9 mouse cellular contexts compared by ENCODE assay signal in the genomic region with DNA sequence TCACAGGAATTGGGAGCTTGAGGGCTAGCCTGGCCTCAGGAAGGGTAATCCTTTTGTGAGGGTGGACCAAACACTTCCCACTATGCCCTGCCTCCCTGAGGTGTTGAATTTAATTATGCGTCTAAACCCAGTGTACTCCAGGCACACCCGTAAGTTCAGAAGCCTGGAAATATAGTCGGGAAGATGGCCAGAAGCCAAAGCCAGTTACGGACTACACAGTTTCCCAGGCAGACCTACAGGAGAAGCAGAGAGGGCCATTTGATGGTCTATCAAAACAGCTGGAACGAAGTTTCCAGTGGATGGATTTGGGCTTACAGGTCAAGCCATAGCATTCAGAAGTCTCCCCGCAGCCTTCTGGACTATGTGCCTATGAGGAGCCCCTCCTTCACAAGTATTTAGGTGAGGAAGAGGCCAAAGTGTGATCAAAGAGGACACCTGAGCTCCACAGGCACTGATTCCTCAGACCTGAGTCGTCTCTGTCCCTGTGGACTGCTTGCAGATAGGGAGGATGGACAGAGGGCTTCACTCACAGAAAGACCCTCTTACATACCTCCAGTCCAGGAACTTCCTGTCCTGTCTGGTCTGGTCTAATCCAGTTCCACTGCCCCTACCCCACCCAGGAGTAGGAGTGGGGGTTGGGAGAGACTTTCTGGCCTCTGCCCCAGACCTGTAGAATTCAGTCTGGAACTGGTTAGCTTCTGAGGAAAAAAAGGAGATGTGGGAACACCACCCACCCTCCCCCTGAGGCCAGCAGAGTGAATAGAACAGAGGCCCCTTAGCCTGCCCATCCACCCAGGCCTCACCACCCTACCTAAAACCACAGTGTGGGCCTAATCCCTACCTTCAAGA. TPM values are rescaled to one million over a fixed set of nuclear protein-coding genes. Genes with fewer than 3 reads are reported as not detected.
DNase-seq lines count a peak whose midpoint lies in the region; ATAC-seq lines count a peak whose summit lies in the region.
"Had no signal": no experiment of that assay in that cellular context is flagged by ENCODE, and none has a peak within 500 bp of the region (broad histone marks: within the 10 kb centered on the region; RNA-seq: fewer than 3 reads in every experiment).

No protein-coding gene starts in this region.

- H3K4me3 ChIP-seq in heart, embryonic 13.5 days: no peak overlapping the region
- no peak overlapping the region for H3K4me3 ChIP-seq in limb, embryonic 11.5 days (ENCODE audit: low read depth, low read length)

- DNase-seq in lung, postnatal 10 days: peak; percentile 31
- DNase-seq in lung, postnatal 36 days: no peak
- peak; percentile 47 for DNase-seq in limb, embryonic 11.5 days (ENCODE audit: low spot score)
- peak; percentile 76 for DNase-seq in yolk sac, embryonic 10.5 days (ENCODE audit: low spot score)
- no peak for DNase-seq in retina, embryonic 14.5 days (ENCODE audit: low spot score)
- DNase-seq in adrenal gland, postnatal 25 days: no peak
- DNase-seq in left cerebral cortex, postnatal 10 days (ENCODE audit: extremely low spot score in 1 of 2, low spot score in 2 of 2): no peak

- no peaks in the 10 kb centered on the region for H3K27me3 ChIP-seq in heart, embryonic 13.5 days (replicated peaks)
- no peaks in the 10 kb centered on the region for H3K27me3 ChIP-seq in limb, embryonic 11.5 days (ENCODE audit: control insufficient read depth, insufficient read depth, low read length)

- H3K36me3 ChIP-seq in heart, embryonic 13.5 days: peaks cover 50% of the 10 kb centered on the region
- peaks cover 16% of the 10 kb centered on the region for H3K36me3 ChIP-seq in limb, embryonic 11.5 days (ENCODE audit: control insufficient read depth, insufficient read depth, low read length)

- peak overlapping the region; percentile 99 for H3K27ac ChIP-seq in heart, embryonic 13.5 days (replicated peaks)
- H3K27ac ChIP-seq in limb, embryonic 11.5 days (replicated peaks; ENCODE audit: low read depth, low read length): peak overlapping the region; percentile 58; the same call in 1 of the 2 replicates

- H3K4me2 ChIP-seq in heart, embryonic 13.5 days: 0 out of 2 replicates have a peak overlapping the region, but pooled peaks have one; percentile 55
- no peak overlapping the region for H3K4me2 ChIP-seq in limb, embryonic 11.5 days (ENCODE audit: low read depth, severe bottlenecking)

- intact Hi-C loops in left cerebral cortex, postnatal 10 days (cut with DNase I): loop anchor here (5.0 kb wide), 1 partner anchor 83 kb away; no protein-coding TSS in a partner anchor

- H3K9ac ChIP-seq in heart, embryonic 13.5 days: peak overlapping the region; percentile 75
- no peak overlapping the region for H3K9ac ChIP-seq in limb, embryonic 11.5 days (ENCODE audit: low read length)

- WGBS in heart, embryonic 13.5 days: 49% methylated on average over 7 of the region's 7 CpGs
- 74% methylated on average over 7 of the region's 7 CpGs for WGBS in limb, embryonic 11.5 days

- H3K9me3 ChIP-seq in heart, embryonic 13.5 days: no peaks in the 10 kb centered on the region
- no peaks in the 10 kb centered on the region for H3K9me3 ChIP-seq in limb, embryonic 11.5 days (ENCODE audit: control insufficient read depth, low read length)

- H3K4me1 ChIP-seq in heart, embryonic 13.5 days: peaks cover 76% of the 10 kb centered on the region
- peaks cover 14% of the 10 kb centered on the region for H3K4me1 ChIP-seq in limb, embryonic 11.5 days (ENCODE audit: control insufficient read depth, insufficient read depth, low read length)

- ATAC-seq in heart, embryonic 13.5 days (ENCODE audit: extremely low read depth, insufficient number of reproducible peaks, low FRiP score, low TSS enrichment): no peak
- ATAC-seq in limb, embryonic 11.5 days (ENCODE audit: insufficient number of reproducible peaks, low FRiP score, low TSS enrichment, low read depth): peak; percentile 27

RNA-seq across cellular contexts. Expression of gene Phyhd1, which starts 1.1 kb away (rescaled TPM):
- 7.0 and 8.2 TPM in 2 replicates for polyA plus RNA-seq in heart, embryonic 13.5 days (2015; fragmentation: Nextera tagmentation; extraction: Ambion mirVana)
- polyA plus RNA-seq in limb, embryonic 11.5 days (2014; fragmentation: Nextera tagmentation; extraction: Ambion mirVana): 3.3 and 3.7 TPM in 2 replicates
- total RNA-seq in adrenal gland, postnatal 25 days (2021): 9.6 and 18.1 TPM in 2 replicates
- 10 to 100 TPM; 14.2 to 14.6 TPM for total RNA-seq in left cerebral cortex, postnatal 10 days (2021)

RNA-seq across cellular contexts. Expression of gene Gm28038, which starts 15.9 kb away (rescaled TPM):
- polyA plus RNA-seq in heart, embryonic 13.5 days (2015; fragmentation: Nextera tagmentation; extraction: Ambion mirVana): not detected in 2 replicates
- polyA plus RNA-seq in limb, embryonic 11.5 days (2014; fragmentation: Nextera tagmentation; extraction: Ambion mirVana): not detected in 2 replicates
- not detected in 2 replicates for total RNA-seq in adrenal gland, postnatal 25 days (2021)
- total RNA-seq in left cerebral cortex, postnatal 10 days (2021): not detected
- polyA plus RNA-seq: neural tube, embryonic 11.5 days had no signal

RNA-seq across cellular contexts. Expression of gene Dolk, which starts 21.2 kb away (rescaled TPM):
- polyA plus RNA-seq in heart, embryonic 13.5 days (2015; fragmentation: Nextera tagmentation; extraction: Ambion mirVana): 27.8 and 30.3 TPM in 2 replicates
- 24.9 and 25.0 TPM in 2 replicates for polyA plus RNA-seq in limb, embryonic 11.5 days (2014; fragmentation: Nextera tagmentation; extraction: Ambion mirVana)
- 39.7 and 47.3 TPM in 2 replicates for total RNA-seq in adrenal gland, postnatal 25 days (2021)
- total RNA-seq in left cerebral cortex, postnatal 10 days (2021): 10 to 100 TPM; 25.8 to 28.8 TPM

RNA-seq across cellular contexts. Expression of gene Nup188, which starts 21.3 kb away (rescaled TPM):
- polyA plus RNA-seq in heart, embryonic 13.5 days (2015; fragmentation: Nextera tagmentation; extraction: Ambion mirVana): 22.2 and 25.7 TPM in 2 replicates
- polyA plus RNA-seq in limb, embryonic 11.5 days (2014; fragmentation: Nextera tagmentation; extraction: Ambion mirVana): 69.0 and 73.7 TPM in 2 replicates
- total RNA-seq in adrenal gland, postnatal 25 days (2021): 38.0 and 38.9 TPM in 2 replicates
- 10 to 100 TPM; 23.7 to 23.9 TPM for total RNA-seq in left cerebral cortex, postnatal 10 days (2021)

RNA-seq across cellular contexts. Expression of gene Gm28035, which starts 24.5 kb away (rescaled TPM):
- polyA plus RNA-seq in heart, embryonic 13.5 days (2015; fragmentation: Nextera tagmentation; extraction: Ambion mirVana): 0.19 and 0.27 TPM in 2 replicates
- 0.09 TPM in 1 of 2 replicates, not detected in the other for polyA plus RNA-seq in limb, embryonic 11.5 days (2014; fragmentation: Nextera tagmentation; extraction: Ambion mirVana)
- 1.5 and 2.9 TPM in 2 replicates for total RNA-seq in adrenal gland, postnatal 25 days (2021)
- 1 to 10 TPM; 6.3 to 7.3 TPM for total RNA-seq in left cerebral cortex, postnatal 10 days (2021)

Comparison
In these comparisons a context has a peak if more than half of its experiments do, and no peak if none do; other contexts are left out.
1. DNase-seq: peak in lung, postnatal 10 days (single experiment), limb, embryonic 11.5 days (single experiment) and yolk sac, embryonic 10.5 days (single experiment); none in lung, postnatal 36 days (single experiment), retina, embryonic 14.5 days (single experiment), adrenal gland, postnatal 25 days (single experiment) and left cerebral cortex, postnatal 10 days (0 of 2).